Mouse (Mus musculus): ENCODE measurements around the gene Ociad2.

GRCm38 (mm10) chr5:73373184-73373583, 32.4 kb upstream of the Ociad2 start:
- no peak for TF ChIP-seq CTCF (IDR thresholded peaks at IDR 0.05; ENCODE audit: extremely low read depth, insufficient read depth, low read length)
- no peak for TF ChIP-seq POLR2A (IDR thresholded peaks at IDR 0.05; ENCODE audit: extremely low read depth, insufficient read depth, low read length)

Measured in cortical plate, adult 2 months (tissue).